Mouse (Mus musculus): Measurements from ENCODE around the gene Snap91.

- TF ChIP-seq POLR2A (IDR thresholded peaks at IDR 0.05; ENCODE audit: insufficient read depth, low read depth, low read length) (no peak), CTCF (IDR thresholded peaks at IDR 0.05; ENCODE audit: insufficient read depth, low read depth, low read length) (no peak)
These were observed 116.5 kb downstream of the Snap91 start for GRCm38 (mm10) chr9:86764002-86764401.
